Mouse (Mus musculus) small intestine, adult 2 months (tissue): ENCODE data around the gene Pibf1.

Experiments
- CTCF ChIP-seq: fragments of 200-500 bp; IDR thresholded peaks from 2 replicates; pipeline ENCODE4 v1.5.1; 2012; ENCODE audit warnings: low read depth, mild to moderate bottlenecking, control low read depth, inconsistent platforms, low read length, moderate library complexity, mixed read lengths; ENCODE audit not compliant: insufficient replicate concordance, insufficient read length; ENCODE audit errors: extremely low read depth
- POLR2A ChIP-seq: fragments of 200-500 bp; IDR thresholded peaks from 2 replicates; pipeline ENCODE4 v1.6.1; 2012; ENCODE audit warnings: low read depth, mild to moderate bottlenecking, control low read depth, inconsistent platforms, low read length, moderate library complexity

DNA sequence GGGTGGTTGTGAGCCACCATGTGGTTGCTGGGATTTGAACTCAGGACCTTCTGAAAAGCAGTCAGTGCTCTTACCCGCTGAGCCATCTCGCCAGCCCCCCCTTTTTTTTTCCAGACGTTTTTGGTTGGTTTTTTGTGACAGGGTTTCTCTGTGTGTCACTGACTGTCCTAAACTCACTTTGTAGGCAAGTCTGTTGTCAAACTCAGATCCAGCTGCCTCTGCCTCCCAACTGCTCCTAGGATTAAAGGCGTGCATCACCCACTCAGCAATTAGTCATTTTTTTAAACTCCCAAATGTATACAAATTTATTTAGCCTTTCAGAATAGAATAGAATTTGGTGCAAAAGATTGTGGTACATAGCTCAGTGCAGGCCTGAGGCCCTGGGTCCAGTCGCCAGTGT is 111.2 kb downstream of the Pibf1 start:
- TF ChIP-seq CTCF (no peak), POLR2A (no peak)
